Mouse (Mus musculus) CH12.LX (cell line): ENCODE data around the gene Celf2. TPM values are rescaled to one million over a fixed set of nuclear protein-coding genes. Genes with fewer than 3 reads are reported as not detected.

ENCODE experiments used
- DNase-seq: peaks from one replicate; pipeline ENCODE4 v3.0.0-alpha.2; 2013; ENCODE audit errors: extremely low read depth
- H3K27ac ChIP-seq: 2 replicates; pipeline ENCODE4 v1.5.1; 2012; ENCODE audit warnings: low read depth, mild to moderate bottlenecking, control low read depth, moderate library complexity; ENCODE audit not compliant: insufficient read depth
- H3K27me3 ChIP-seq: replicated peaks from 2 replicates; pipeline ENCODE3; 2012; ENCODE audit warnings: inconsistent platforms
- H3K36me3 ChIP-seq, 2 experiments: replicated peaks in 1 of 2; 2 replicates each; pipeline versions ENCODE3 to v1.6.1; 2012; ENCODE audit warnings: inconsistent platforms in 1 of 2, low read length in 1 of 2, mild to moderate bottlenecking in 1 of 2, mixed read lengths in 1 of 2, moderate library complexity in 1 of 2; ENCODE audit not compliant: control insufficient read depth in 1 of 2, insufficient read depth in 1 of 2
- H3K4me1 ChIP-seq, 2 experiments: 2 replicates each; pipeline ENCODE4 v1.6.1; 2012; ENCODE audit warnings: inconsistent platforms in 1 of 2, moderate library complexity in 1 of 2; ENCODE audit not compliant: insufficient read depth in 2 of 2, control insufficient read depth in 1 of 2
- H3K4me2 ChIP-seq: 2 replicates; pipeline ENCODE4 v1.6.1; 2012; ENCODE audit warnings: low read depth, mild to moderate bottlenecking, control low read depth; ENCODE audit not compliant: poor library complexity, insufficient read depth, severe bottlenecking
- H3K4me3 ChIP-seq, 3 experiments: fragments of 150-350 bp in 1 of 3; sonication (generic) in 1 of 3; replicated peaks in 1 of 3; 2 replicates each; pipeline versions ENCODE3 to v1.5.1; 2011 to 2012; ENCODE audit warnings: low read depth in 2 of 3, low read length in 2 of 3, mild to moderate bottlenecking in 2 of 3, moderate library complexity in 2 of 3, control low read depth in 1 of 3, improper control_type of control experiment in 1 of 3, inconsistent platforms in 1 of 3, mixed read lengths in 1 of 3; ENCODE audit not compliant: poor library complexity in 1 of 3
- H3K79me2 ChIP-seq: replicated peaks from 2 replicates; pipeline ENCODE4 v1.6.1; 2012; ENCODE audit warnings: mild to moderate bottlenecking, moderate library complexity; ENCODE audit not compliant: control insufficient read depth, poor library complexity, insufficient read depth, severe bottlenecking; ENCODE audit errors: extremely low read depth
- H3K9ac ChIP-seq: 2 replicates; pipeline ENCODE4 v1.6.1; 2012; ENCODE audit warnings: low read depth, mild to moderate bottlenecking, control low read depth, moderate library complexity; ENCODE audit not compliant: insufficient read depth
- H3K9me3 ChIP-seq: replicated peaks from 2 replicates; pipeline ENCODE3; 2012; ENCODE audit warnings: low read length, inconsistent platforms, mixed read lengths
- BHLHE40 ChIP-seq: IDR thresholded peaks from 2 replicates; pipeline ENCODE4 v1.6.1; 2011; ENCODE audit warnings: mild to moderate bottlenecking, low read depth, low read length, improper control_type of control experiment
- CHD2 ChIP-seq: IDR thresholded peaks from 2 replicates; pipeline ENCODE4 v1.6.1; 2011; ENCODE audit warnings: low read length, improper control_type of control experiment
- CTCF ChIP-seq, 2 experiments: IDR thresholded peaks in 1 of 2; conservative IDR thresholded peaks in 1 of 2; 2 replicates each; pipeline ENCODE4 v1.5.1; 2011 to 2012; ENCODE audit warnings: low read depth in 2 of 2, low read length in 2 of 2, improper control_type of control experiment in 1 of 2, inconsistent platforms in 1 of 2, mild to moderate bottlenecking in 1 of 2, moderate library complexity in 1 of 2
- E2F4 ChIP-seq: IDR thresholded peaks from 2 replicates; pipeline ENCODE4 v1.6.1; 2011; ENCODE audit warnings: low read depth, low read length, improper control_type of control experiment; ENCODE audit not compliant: insufficient replicate concordance
- EP300 ChIP-seq: IDR thresholded peaks from 2 replicates; pipeline ENCODE4 v1.6.1; 2011; ENCODE audit warnings: low read length, improper control_type of control experiment
- ETS1 ChIP-seq: conservative IDR thresholded peaks from 2 replicates; pipeline ENCODE4 v1.6.1; 2012; ENCODE audit warnings: low read depth, mild to moderate bottlenecking, inconsistent platforms, low read length, improper control_type of control experiment, moderate library complexity
- IRF4 ChIP-seq: IDR thresholded peaks from 2 replicates; pipeline ENCODE4 v1.6.1; 2014; ENCODE audit warnings: low read depth, mild to moderate bottlenecking, inconsistent platforms, low read length, improper control_type of control experiment
- JUND ChIP-seq: conservative IDR thresholded peaks from 2 replicates; pipeline ENCODE4 v1.6.1; 2011; ENCODE audit warnings: low read depth, low read length, improper control_type of control experiment
- MEF2A ChIP-seq: IDR thresholded peaks from 2 replicates; pipeline ENCODE4 v1.6.1; 2014; ENCODE audit warnings: low read depth, mild to moderate bottlenecking, inconsistent platforms, low read length, improper control_type of control experiment, borderline replicate concordance
- MXI1 ChIP-seq: IDR thresholded peaks from 2 replicates; pipeline ENCODE4 v1.6.1; 2011; ENCODE audit warnings: mild to moderate bottlenecking, low read depth, low read length, improper control_type of control experiment
- PAX5 ChIP-seq: IDR thresholded peaks from 2 replicates; pipeline ENCODE4 v1.6.1; 2012; ENCODE audit warnings: low read length, inconsistent platforms, mixed read lengths
- POLR2AphosphoS2 ChIP-seq: IDR thresholded peaks from 2 replicates; pipeline ENCODE4 v1.6.1; 2011; ENCODE audit warnings: low read depth, low read length, improper control_type of control experiment
- RCOR1 ChIP-seq: conservative IDR thresholded peaks from 2 replicates; pipeline ENCODE4 v1.6.1; 2012; ENCODE audit warnings: low read depth, mild to moderate bottlenecking, inconsistent platforms, low read length, improper control_type of control experiment
- SMC3 ChIP-seq: IDR thresholded peaks from 2 replicates; pipeline ENCODE4 v1.6.1; 2011; ENCODE audit warnings: low read depth, low read length, improper control_type of control experiment
- TBP ChIP-seq: conservative IDR thresholded peaks from 2 replicates; pipeline ENCODE4 v1.6.1; 2011; ENCODE audit warnings: low read depth, low read length, improper control_type of control experiment
- TCF12 ChIP-seq: IDR thresholded peaks from 2 replicates; pipeline ENCODE4 v1.6.1; 2014; ENCODE audit warnings: low read depth, mild to moderate bottlenecking, inconsistent platforms, low read length, improper control_type of control experiment
- UBTF ChIP-seq: IDR thresholded peaks from 2 replicates; pipeline ENCODE4 v1.6.1; 2012; ENCODE audit warnings: low read depth, mild to moderate bottlenecking, inconsistent platforms, low read length, improper control_type of control experiment, moderate library complexity
- USF1 ChIP-seq: IDR thresholded peaks from 2 replicates; pipeline ENCODE4 v1.6.1; 2014; ENCODE audit warnings: low read depth, mild to moderate bottlenecking, inconsistent platforms, low read length, improper control_type of control experiment
- USF2 ChIP-seq: conservative IDR thresholded peaks from 2 replicates; pipeline ENCODE4 v1.6.1; 2011; ENCODE audit warnings: low read depth, low read length, improper control_type of control experiment
- ZKSCAN1 ChIP-seq: IDR thresholded peaks from 2 replicates; pipeline ENCODE4 v1.6.1; 2012; ENCODE audit warnings: low read depth, inconsistent platforms, low read length, improper control_type of control experiment, borderline replicate concordance
- ZMIZ1 ChIP-seq: IDR thresholded peaks from 2 replicates; pipeline ENCODE4 v1.6.1; 2012; ENCODE audit warnings: low read depth, mild to moderate bottlenecking, inconsistent platforms, low read length, improper control_type of control experiment
- dilution Hi-C: fragments of 300-500 bp; cut with MboI; formaldehyde crosslinking; loops from 2 replicates; pipeline ENCODE4 v1.14.3; 2020; ENCODE audit warnings: low sequenced_read_pairs; ENCODE audit not compliant: extremely low pct_unique_long_range_greater_than_20kb, extremely low pct_ligation_motif_present
- in situ Hi-C: fragments of 300-500 bp; cut with MboI; formaldehyde crosslinking; loops from 3 replicates; pipeline ENCODE4 v1.14.3; 2019; ENCODE audit warnings: low sequenced_read_pairs, low pct_ligation_motif_present, low pct_unique_long_range_greater_than_20kb, mixed read lengths
- polyA plus RNA-seq: library from polyadenylated mRNA; unstranded; fragments of >175 nt; gene quantifications from 2 replicates; pipeline ENCODE4 v1.2.1, GENCODE M21; 2012; ENCODE audit warnings: low read depth; ENCODE audit not compliant: insufficient read length
- total RNA-seq, 2 experiments: library from RNA; depleted of rRNA; stranded (reverse); fragments of 300-350 nt in 1 of 2; fragments of >200 nt in 1 of 2; gene quantifications; 2 replicates each; pipeline ENCODE4 v1.2.3; 2012 to 2014

The Celf2 gene
- total and polyA plus RNA-seq, 3 experiments = 51.0 to 143 (median 103) TPM

DNA sequence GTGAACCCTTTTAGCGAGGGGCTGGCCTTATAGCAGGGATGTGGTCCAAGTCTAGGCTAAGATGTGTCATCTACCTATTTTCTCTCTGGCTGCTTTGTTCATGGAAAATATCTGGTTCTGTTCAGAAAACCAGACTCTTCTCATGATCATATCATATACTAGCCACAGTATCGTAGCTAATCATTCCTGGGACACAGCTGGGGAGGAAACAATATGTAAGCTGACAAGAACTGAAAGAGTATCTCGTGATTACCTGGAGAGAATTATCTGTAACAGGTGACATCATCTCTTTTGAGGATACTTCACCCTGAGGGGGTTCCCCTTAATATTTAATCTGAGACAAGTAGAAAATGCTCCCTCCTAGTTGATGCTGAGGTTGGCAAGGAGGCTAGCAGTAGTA lies 951.6 kb downstream of the Celf2 start (continued):
- TF ChIP-seq TBP (no peak), UBTF (no peak), ETS1 (peak; percentile 100), USF1 (no peak)
- TF ChIP-seq, all 38 proteins: peak for 22

DNA sequence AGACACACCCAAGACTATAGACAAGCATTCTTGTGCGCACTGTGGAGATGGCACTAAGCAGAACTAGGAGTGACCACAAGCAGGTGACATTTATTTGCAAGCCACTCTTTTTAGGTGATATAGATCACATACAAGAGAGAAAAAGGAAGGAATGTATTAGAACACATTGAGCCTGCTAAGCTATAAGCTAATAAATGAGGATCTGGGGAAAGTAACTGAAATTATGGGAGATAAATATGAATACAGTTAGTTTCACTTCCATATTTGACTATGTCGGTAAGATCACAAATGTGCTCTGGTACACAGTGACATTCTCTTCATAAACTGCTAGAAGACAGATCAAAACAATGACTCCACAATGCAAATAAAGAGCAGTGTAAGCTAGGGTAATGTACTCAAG lies 952.5 kb downstream of the Celf2 start:
- Histone ChIP-seq H3K9me3 (no peaks in the 10 kb centered on the region), H3K27ac (peak overlapping the region; percentile 67), H3K9ac (peak overlapping the region; percentile 23; the same call in 1 of the 2 replicates), H3K4me2 (no peak overlapping the region), H3K4me1 (peaks cover 24 to 73% of the 10 kb centered on the region in 2 experiments), H3K27me3 (no peaks in the 10 kb centered on the region), H3K4me3 (no peak overlapping the region), H3K79me2 (0 out of 2 replicates have a peak, but pooled peaks cover 2% of the 10 kb centered on the region)
- in situ Hi-C loops = loop anchor here (10.0 to 25.0 kb wide), 2 partner anchors 122 to 345 kb away; partner anchors contain the start of gene Echdc3
- DNase-seq = peak; percentile 41
- dilution Hi-C loops = no loop called here
- TF ChIP-seq BHLHE40 (peak; percentile 67), JUND (peak; percentile 58), MXI1 (no peak), PAX5 (no peak), IRF4 (peak; percentile 86), EP300 (peak; percentile 90), TCF12 (no peak), ETS1 (peak; percentile 41; the same call in 1 of the 2 replicates), TBP (0 out of 2 replicates have a peak, but pooled peaks have one; percentile 20)
- TF ChIP-seq, all 38 proteins: peak for 6
- H3K36me3 ChIP-seq = peaks cover 38 to 65% of the 10 kb centered on the region in 2 experiments

GRCm38 (mm10) chr2:6553656-6554055 lies 955.7 kb downstream of the Celf2 start:
- Histone ChIP-seq H3K36me3 (peaks cover 50 to 82% of the 10 kb centered on the region in 2 experiments), H3K9me3 (no peaks in the 10 kb centered on the region), H3K4me3 (no peak overlapping the region), H3K27ac (no peak overlapping the region), H3K4me2 (no peak overlapping the region), H3K4me1 (peaks cover 20 to 61% of the 10 kb centered on the region in 2 experiments), H3K27me3 (no peaks in the 10 kb centered on the region)
- DNase-seq = no peak
- TF ChIP-seq POLR2AphosphoS2 (no peak), CTCF (conservative IDR thresholded peaks at IDR 0.05 in 1 of 2, IDR thresholded peaks at IDR 0.05 in 1 of 2; ENCODE audit: low read depth in 2 of 2, low read length in 2 of 2) (no peak), JUND (no peak), E2F4 (no peak), ZKSCAN1 (no peak), UBTF (no peak), RCOR1 (no peak), USF2 (no peak), SMC3 (no peak), TBP (no peak), EP300 (no peak), IRF4 (no peak), ETS1 (no peak), BHLHE40 (no peak), CHD2 (no peak), MEF2A (no peak), ZMIZ1 (no peak)
- TF ChIP-seq, all 38 proteins: peak for 0
- no peak overlapping the region for H3K9ac ChIP-seq
- in situ Hi-C loops = loop anchor here (10.0 to 25.0 kb wide), 2 partner anchors 119 to 341 kb away; partner anchors contain the start of gene Echdc3
- dilution Hi-C loops = no loop called here
- H3K79me2 ChIP-seq = 0 out of 2 replicates have a peak, but pooled peaks cover 2% of the 10 kb centered on the region
